Mouse (Mus musculus) heart, postnatal 0 days (tissue): ENCODE data around the gene Abca16.

Experiments
- CTCF ChIP-seq: IDR thresholded peaks from 2 replicates; pipeline ENCODE4 v1.5.1; 2016; ENCODE audit warnings: antibody characterized with exemption, control low read depth, low read depth
- EP300 ChIP-seq: IDR thresholded peaks from 2 replicates; pipeline ENCODE4 v1.6.1; 2016; ENCODE audit warnings: antibody characterized with exemption, low read depth

DNA sequence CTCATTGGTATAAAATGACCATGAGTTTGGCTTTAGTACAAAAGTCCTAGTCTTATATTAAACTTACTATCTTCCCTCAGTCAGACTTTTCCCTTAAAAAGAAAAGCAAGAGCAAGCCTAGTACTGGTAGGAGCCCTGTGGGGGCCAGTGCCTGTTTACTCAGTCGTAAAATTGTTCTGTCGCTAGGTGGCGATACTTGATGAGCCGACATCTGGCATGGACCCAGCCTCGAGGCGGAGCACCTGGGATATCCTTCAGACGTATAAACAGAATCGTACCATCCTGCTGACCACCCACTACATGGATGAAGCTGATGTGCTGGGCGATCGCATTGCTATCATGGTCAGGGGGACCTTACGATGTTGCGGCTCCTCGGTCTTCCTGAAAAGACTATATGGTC, 48.3 kb upstream of the Abca16 start:
- TF ChIP-seq EP300 (no peak), CTCF (0 out of 2 replicates have a peak, but pooled peaks have one; percentile 10)
